Mouse (Mus musculus) heart, postnatal 0 days (tissue): ENCODE measurements around the gene Fer1l4.

Source experiments
- CTCF ChIP-seq: IDR thresholded peaks from 2 replicates; pipeline ENCODE4 v1.5.1; 2016; ENCODE audit warnings: antibody characterized with exemption, control low read depth, low read depth
- EP300 ChIP-seq: IDR thresholded peaks from 2 replicates; pipeline ENCODE4 v1.6.1; 2016; ENCODE audit warnings: antibody characterized with exemption, low read depth

GRCm38 (mm10) chr2:156042903-156043302, 9.8 kb downstream of the Fer1l4 start:
- TF ChIP-seq CTCF: no peak
- TF ChIP-seq EP300: no peak
